26 mouse cellular contexts compared by ENCODE assay signal in the genomic region with DNA sequence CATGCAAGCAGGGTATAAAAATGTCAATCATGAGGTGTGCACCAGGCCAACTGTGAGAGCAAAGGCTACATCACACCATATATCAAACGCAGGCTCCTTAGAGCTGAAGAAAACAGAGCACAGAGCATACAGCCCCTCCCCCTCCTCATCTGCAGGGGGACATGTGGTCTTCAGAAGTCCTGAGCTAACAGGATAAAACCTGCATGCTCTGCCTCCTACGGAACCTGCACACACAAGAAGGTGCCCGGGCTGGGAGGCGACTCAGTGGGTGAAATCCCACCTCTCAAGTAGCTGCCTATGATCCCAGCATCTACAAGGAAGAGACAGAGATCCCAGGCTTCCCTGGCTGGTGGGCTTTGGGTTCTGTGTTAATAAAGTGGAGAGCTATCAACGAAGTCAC.
A peak's percentile ranks its signal among the peaks of the same experiment; 100 is the strongest.
DNase-seq lines count a peak whose midpoint lies in the region; ATAC-seq lines count a peak whose summit lies in the region.
"Had no signal": no experiment of that assay in that cellular context is flagged by ENCODE, and none has a peak within 500 bp of the region (broad histone marks: within the 10 kb centered on the region; RNA-seq: fewer than 3 reads in every experiment).

No protein-coding gene starts in this region.

- DNase-seq in embryo, embryonic 10 days (ENCODE audit: low spot score): peak; percentile 36
- no peak for DNase-seq in embryo, embryonic 9.5 days (ENCODE audit: extremely low spot score)
- DNase-seq in midbrain, embryonic 14.5 days: peak; percentile 31
- no peak for DNase-seq in midbrain, embryonic 10.5 days (ENCODE audit: low spot score)
- peak; percentile 49 for DNase-seq in mesoderm, embryonic 11.5 days (ENCODE audit: low read depth, low spot score)
- DNase-seq: adrenal gland, postnatal 10 days; cerebellum, adult 9-10 months; kidney, postnatal 36 days; layer of hippocampus, postnatal 36 days; liver, postnatal 0 days; lung, postnatal 10 days; right cerebral cortex, adult 18-20 months; right cerebral cortex, postnatal 4 days; thymus, postnatal 25 days had no signal

- peaks cover 43% of the 10 kb centered on the region for H3K4me1 ChIP-seq in hindbrain, embryonic 13.5 days (replicated peaks)
- peaks cover 25% of the 10 kb centered on the region for H3K4me1 ChIP-seq in hindbrain, embryonic 12.5 days
- H3K4me1 ChIP-seq in midbrain, embryonic 14.5 days (ENCODE audit: control insufficient read depth, insufficient read depth, low read length): 0 out of 2 replicates have a peak, but pooled peaks cover 14% of the 10 kb centered on the region
- peaks cover 10% of the 10 kb centered on the region for H3K4me1 ChIP-seq in midbrain, embryonic 10.5 days
- H3K4me1 ChIP-seq: stomach, embryonic 15.5 days had no signal

- no peak for ATAC-seq in hindbrain, embryonic 13.5 days (ENCODE audit: low FRiP score)
- no peak for ATAC-seq in hindbrain, embryonic 12.5 days (ENCODE audit: low FRiP score)
- ATAC-seq in midbrain, embryonic 14.5 days (ENCODE audit: low FRiP score, low TSS enrichment): no peak
- no peak for ATAC-seq in erythroid progenitor cell, adult 5-6 weeks (replicated peaks; ENCODE audit: low FRiP score, poor library complexity, severe bottlenecking)
- ATAC-seq: intestine, embryonic 16.5 days; liver, postnatal 0 days; midbrain, embryonic 15.5 days had no signal

- H3K4me3 ChIP-seq in hindbrain, embryonic 13.5 days: no peak overlapping the region
- no peak overlapping the region for H3K4me3 ChIP-seq in hindbrain, embryonic 12.5 days
- no peak overlapping the region for H3K4me3 ChIP-seq in midbrain, embryonic 14.5 days (replicated peaks; ENCODE audit: low read depth, low read length)
- H3K4me3 ChIP-seq in midbrain, embryonic 10.5 days: no peak overlapping the region
- H3K4me3 ChIP-seq: embryonic facial prominence, embryonic 15.5 days; kidney, embryonic 15.5 days; limb, embryonic 12.5 days; midbrain, embryonic 15.5 days; stomach, embryonic 15.5 days had no signal

- H3K27me3 ChIP-seq in hindbrain, embryonic 13.5 days: no peaks in the 10 kb centered on the region
- H3K27me3 ChIP-seq in hindbrain, embryonic 12.5 days: no peaks in the 10 kb centered on the region
- H3K27me3 ChIP-seq in midbrain, embryonic 14.5 days (ENCODE audit: control insufficient read depth, insufficient read depth, low read length): no peaks in the 10 kb centered on the region
- no peaks in the 10 kb centered on the region for H3K27me3 ChIP-seq in midbrain, embryonic 10.5 days (ENCODE audit: low read depth, poor library complexity, severe bottlenecking)
- H3K27me3 ChIP-seq: embryonic facial prominence, embryonic 15.5 days; kidney, embryonic 15.5 days; limb, embryonic 12.5 days; midbrain, embryonic 15.5 days; stomach, embryonic 15.5 days had no signal

- no peak overlapping the region for H3K4me2 ChIP-seq in hindbrain, embryonic 13.5 days
- no peak overlapping the region for H3K4me2 ChIP-seq in hindbrain, embryonic 12.5 days (replicated peaks)
- H3K4me2 ChIP-seq in midbrain, embryonic 14.5 days (ENCODE audit: low read length): no peak overlapping the region
- H3K4me2 ChIP-seq: embryonic facial prominence, embryonic 15.5 days; heart, embryonic 11.5 days; hindbrain, embryonic 14.5 days; kidney, embryonic 15.5 days; limb, embryonic 12.5 days; liver, embryonic 11.5 days; midbrain, embryonic 15.5 days; stomach, embryonic 15.5 days had no signal

- H3K9ac ChIP-seq in hindbrain, embryonic 13.5 days: no peak overlapping the region
- no peak overlapping the region for H3K9ac ChIP-seq in hindbrain, embryonic 12.5 days
- H3K9ac ChIP-seq in midbrain, embryonic 14.5 days (replicated peaks; ENCODE audit: low read length): no peak overlapping the region
- H3K9ac ChIP-seq: embryonic facial prominence, embryonic 15.5 days; hindbrain, embryonic 14.5 days; kidney, embryonic 15.5 days; limb, embryonic 12.5 days; liver, postnatal 0 days; midbrain, embryonic 15.5 days; stomach, embryonic 15.5 days had no signal

- 0 out of 2 replicates have a peak, but pooled peaks cover 5% of the 10 kb centered on the region for H3K36me3 ChIP-seq in hindbrain, embryonic 13.5 days
- no peaks in the 10 kb centered on the region for H3K36me3 ChIP-seq in hindbrain, embryonic 12.5 days
- H3K36me3 ChIP-seq in midbrain, embryonic 14.5 days (ENCODE audit: control insufficient read depth, insufficient read depth, low read length): no peaks in the 10 kb centered on the region
- no peaks in the 10 kb centered on the region for H3K36me3 ChIP-seq in midbrain, embryonic 10.5 days
- H3K36me3 ChIP-seq: embryonic facial prominence, embryonic 15.5 days; kidney, embryonic 15.5 days; midbrain, embryonic 15.5 days; stomach, embryonic 15.5 days had no signal

- peak overlapping the region; percentile 36 for H3K27ac ChIP-seq in hindbrain, embryonic 13.5 days
- H3K27ac ChIP-seq in hindbrain, embryonic 12.5 days: no peak overlapping the region
- H3K27ac ChIP-seq in midbrain, embryonic 14.5 days (replicated peaks; ENCODE audit: low read depth, low read length): 0 out of 2 replicates have a peak overlapping the region, but pooled peaks have one; percentile 5
- H3K27ac ChIP-seq in midbrain, embryonic 10.5 days (replicated peaks): no peak overlapping the region
- H3K27ac ChIP-seq: embryonic facial prominence, embryonic 15.5 days; hindbrain, embryonic 14.5 days; kidney, embryonic 15.5 days; limb, embryonic 12.5 days; midbrain, embryonic 15.5 days; stomach, embryonic 15.5 days had no signal

- WGBS in hindbrain, embryonic 13.5 days: 69% methylated on average over 5 of the region's 5 CpGs
- 77% methylated on average over 5 of the region's 5 CpGs for WGBS in hindbrain, embryonic 12.5 days
- WGBS in midbrain, embryonic 14.5 days: 63% methylated on average over 5 of the region's 5 CpGs
- WGBS in midbrain, embryonic 10.5 days: 77% methylated on average over 5 of the region's 5 CpGs

- no peaks in the 10 kb centered on the region for H3K9me3 ChIP-seq in hindbrain, embryonic 13.5 days
- no peaks in the 10 kb centered on the region for H3K9me3 ChIP-seq in hindbrain, embryonic 12.5 days (replicated peaks)
- H3K9me3 ChIP-seq in midbrain, embryonic 14.5 days (ENCODE audit: control insufficient read depth, low read length): no peaks in the 10 kb centered on the region
- no peaks in the 10 kb centered on the region for H3K9me3 ChIP-seq in midbrain, embryonic 10.5 days (replicated peaks)
- H3K9me3 ChIP-seq: embryonic facial prominence, embryonic 15.5 days; kidney, embryonic 15.5 days; limb, embryonic 12.5 days; midbrain, embryonic 15.5 days; stomach, embryonic 15.5 days had no signal

Comparison
In these comparisons a context has a peak if more than half of its experiments do, and no peak if none do; other contexts are left out.
1. DNase-seq: peak in embryo, embryonic 10 days (single experiment), midbrain, embryonic 14.5 days (single experiment) and mesoderm, embryonic 11.5 days (single experiment); none in embryo, embryonic 9.5 days (single experiment) and midbrain, embryonic 10.5 days (single experiment).
2. H3K27ac ChIP-seq: peak in hindbrain, embryonic 13.5 days (single experiment) and midbrain, embryonic 14.5 days (single experiment); none in hindbrain, embryonic 12.5 days (single experiment) and midbrain, embryonic 10.5 days (single experiment).